Mouse (Mus musculus) right cerebral cortex, adult 18-20 months (tissue): ENCODE measurements around the gene Col23a1.
A peak's percentile ranks its signal among the peaks of the same experiment; 100 is the strongest.

Experiments
- DNase-seq: peaks from one replicate; pipeline ENCODE4 v3.0.0; 2022; ENCODE audit warnings: mixed read lengths

The Col23a1 gene

DNA sequence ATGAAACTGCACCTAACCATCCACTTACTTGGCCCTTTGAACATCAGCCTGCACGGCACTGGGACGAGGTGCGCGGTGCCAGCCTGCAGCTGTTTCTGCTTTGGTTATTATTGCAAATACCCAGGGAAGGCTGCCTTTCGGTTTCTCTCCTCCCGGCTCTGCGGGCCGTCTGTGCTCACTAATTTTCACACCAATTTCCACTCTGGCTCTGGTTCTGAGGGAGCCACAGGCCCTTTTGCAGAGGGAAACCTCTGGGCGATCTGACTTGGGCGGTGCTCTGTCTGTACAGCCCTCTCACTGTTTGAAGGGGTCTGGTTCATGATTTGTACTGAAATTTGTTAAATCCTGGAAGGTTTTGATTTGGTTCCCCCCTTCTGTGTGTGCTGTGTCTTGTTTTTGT, 100.0 kb downstream of the Col23a1 start:
- no peak for DNase-seq

DNA sequence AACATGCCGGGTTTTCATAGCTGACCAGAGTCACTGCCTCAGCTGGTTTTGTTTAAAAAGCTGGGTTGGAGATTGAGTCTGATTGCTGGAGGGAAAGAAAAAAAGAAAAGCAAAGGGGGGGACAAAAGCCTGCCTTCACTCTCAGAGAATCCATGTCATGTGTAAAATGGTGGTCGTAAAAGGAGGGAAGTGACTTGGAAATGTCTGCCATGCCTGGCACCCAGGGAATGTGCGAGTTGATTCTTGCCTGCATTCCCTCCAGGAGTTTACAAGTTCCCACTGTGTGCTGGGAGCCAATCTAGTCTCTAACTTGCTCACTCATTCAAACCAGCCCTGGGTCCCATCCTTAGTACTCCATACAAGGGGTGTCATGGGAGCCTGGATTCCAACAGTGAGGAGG, 100.8 kb downstream of the Col23a1 start:
- DNase-seq: no peak

DNA sequence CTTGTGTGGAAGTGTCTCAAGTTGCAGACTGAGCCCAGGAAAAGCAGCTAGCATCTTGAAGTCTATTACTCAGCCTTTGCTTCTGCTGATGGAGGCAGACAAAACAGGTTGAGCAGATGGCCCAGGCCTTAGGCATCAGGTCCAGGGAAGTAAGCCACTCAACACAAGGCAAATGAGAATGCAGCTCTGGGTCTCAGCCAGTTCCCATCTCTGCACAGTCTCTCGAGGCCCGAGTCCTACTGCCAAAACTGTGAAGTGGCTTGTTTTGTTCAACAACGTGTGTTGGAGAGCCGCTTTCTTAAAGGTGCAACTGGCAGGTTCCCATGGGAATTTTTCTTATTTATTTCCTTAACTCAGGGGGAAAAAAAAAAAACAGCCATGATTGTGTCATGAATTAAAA, 101.8 kb downstream of the Col23a1 start:
- peak; percentile 80 for DNase-seq

DNA sequence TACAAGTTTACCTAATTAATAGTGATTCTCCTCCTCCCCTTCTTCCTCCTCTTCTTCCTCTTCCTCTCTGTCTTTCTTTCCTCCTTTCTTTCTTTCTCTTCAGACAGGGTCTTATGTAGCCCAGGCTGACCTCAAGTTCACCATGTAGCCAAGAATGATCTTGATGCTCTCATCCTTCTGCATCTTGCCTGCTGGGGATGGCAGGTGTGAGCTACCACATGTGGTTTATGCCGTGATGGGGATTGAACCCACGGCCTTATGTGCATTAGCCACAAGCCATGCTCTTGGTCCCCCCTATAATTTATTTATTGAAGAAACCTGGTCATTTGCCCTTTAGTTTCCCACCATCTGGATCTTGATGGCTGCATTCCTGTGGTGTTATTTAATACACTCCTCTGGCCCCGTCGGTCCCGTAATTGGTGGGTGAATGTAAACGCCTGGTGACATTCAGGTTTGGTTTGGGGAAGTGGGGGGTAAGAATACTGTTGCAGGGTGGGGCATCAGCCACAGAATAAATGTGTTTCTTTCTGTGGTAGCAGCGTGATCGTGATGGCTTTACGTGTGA, 104.7 kb downstream of the Col23a1 start:
- no peak for DNase-seq

DNA sequence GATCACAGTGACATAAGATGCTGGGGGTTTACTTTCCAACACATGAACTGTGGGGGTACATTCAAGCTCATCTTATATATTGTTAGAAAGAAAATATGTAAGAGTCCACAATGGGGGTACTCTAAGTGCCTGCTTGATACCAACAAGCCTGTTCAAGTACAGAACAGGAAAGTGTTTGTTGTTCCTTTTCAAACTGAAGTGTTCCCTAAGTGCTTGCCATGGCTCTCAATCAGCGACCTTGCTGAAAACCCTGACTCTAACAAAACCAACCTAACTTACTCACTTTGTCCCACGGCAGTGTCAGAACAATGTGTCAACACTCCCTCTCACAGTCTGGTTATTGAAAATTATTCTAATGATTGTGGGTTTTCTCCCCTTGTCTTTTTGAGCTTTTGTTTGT, 106.7 kb downstream of the Col23a1 start:
- DNase-seq: no peak

DNA sequence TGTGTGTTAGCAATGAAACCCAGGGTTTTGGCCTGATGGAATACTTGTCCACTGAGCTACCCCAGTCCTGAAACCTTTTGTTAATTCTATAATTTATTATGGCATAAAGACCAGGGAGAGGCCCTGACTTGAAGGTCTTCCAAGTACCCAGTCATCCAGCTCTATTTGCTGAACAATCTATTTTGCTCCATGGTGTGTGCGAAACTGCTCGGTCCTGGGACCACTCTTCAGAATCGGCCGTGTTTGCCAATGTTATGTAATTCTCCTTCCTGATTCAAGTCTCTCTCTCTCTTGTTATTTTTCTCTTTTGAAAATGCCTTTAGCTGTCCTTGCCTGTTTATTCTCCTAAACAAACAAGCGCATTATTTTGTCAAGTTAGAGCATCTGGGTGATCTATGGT, 108.4 kb downstream of the Col23a1 start:
- no peak for DNase-seq

DNA sequence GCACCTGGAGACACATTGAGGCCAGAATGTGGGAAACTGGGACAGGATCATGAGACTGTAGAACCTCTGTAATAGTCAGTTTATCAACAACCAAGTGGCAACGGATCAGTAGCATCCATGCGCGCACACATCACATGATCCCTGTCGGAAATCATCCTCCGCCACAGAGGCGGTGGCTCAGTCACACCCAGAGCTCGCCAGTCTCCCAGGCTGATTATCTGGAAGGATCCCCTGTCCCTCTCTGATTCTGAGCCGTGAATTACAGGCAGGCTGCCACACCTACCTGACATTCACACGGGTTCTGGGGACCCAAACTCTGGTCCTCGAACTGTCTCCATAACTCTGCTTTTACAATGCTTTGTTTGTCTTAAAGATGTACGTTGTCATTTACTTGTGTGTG, 110.6 kb downstream of the Col23a1 start:
- no peak for DNase-seq

DNA sequence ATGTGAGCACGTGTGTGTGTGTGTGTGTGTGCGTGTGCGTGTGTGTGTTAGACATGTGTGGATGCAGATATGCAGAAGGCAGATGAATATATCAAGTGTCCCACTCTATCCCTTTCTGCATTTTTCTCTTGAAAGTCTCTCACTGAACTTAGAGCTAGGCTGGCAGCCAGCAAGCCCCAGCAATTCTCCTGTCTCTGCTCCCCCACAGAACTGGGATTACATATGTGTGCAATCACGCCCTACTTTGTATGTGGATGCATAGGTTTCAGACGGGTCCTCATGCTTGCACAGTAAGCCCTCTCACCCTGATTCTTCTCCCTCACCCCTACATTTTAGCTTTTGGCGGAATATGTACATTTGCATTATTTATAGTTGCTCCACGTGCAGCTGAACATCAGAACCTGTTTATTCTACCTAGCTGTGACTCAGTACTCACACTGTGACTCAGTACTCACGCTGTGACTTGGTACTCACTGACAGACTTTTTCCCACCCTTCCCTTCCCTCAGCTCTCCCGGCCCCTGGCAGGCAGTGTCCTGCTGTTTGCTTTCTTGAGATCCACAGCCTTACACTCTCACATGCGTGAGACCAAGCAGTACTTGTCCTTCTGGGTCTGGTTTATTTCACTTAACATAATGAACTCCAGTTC, 111.9 kb downstream of the Col23a1 start:
- DNase-seq: no peak

DNA sequence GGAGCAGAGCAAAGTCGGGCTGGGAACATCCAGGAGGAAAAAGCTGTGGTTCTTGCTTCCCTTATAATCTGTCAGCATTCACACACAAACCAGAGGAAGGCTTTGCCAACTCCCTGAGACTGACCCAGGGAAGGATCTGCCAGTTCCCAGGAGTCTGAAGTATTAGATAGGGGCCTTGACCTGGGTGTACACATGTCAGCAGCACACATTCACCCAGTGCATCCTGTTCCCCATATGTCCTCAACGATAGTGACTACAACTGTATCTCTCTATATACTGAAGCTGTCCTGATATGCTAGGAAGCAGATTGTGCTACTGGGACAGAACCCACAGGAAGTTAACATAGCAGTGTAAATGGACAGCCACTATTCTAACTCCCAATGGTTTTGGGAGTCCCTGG, 114.2 kb downstream of the Col23a1 start:
- DNase-seq: no peak

DNA sequence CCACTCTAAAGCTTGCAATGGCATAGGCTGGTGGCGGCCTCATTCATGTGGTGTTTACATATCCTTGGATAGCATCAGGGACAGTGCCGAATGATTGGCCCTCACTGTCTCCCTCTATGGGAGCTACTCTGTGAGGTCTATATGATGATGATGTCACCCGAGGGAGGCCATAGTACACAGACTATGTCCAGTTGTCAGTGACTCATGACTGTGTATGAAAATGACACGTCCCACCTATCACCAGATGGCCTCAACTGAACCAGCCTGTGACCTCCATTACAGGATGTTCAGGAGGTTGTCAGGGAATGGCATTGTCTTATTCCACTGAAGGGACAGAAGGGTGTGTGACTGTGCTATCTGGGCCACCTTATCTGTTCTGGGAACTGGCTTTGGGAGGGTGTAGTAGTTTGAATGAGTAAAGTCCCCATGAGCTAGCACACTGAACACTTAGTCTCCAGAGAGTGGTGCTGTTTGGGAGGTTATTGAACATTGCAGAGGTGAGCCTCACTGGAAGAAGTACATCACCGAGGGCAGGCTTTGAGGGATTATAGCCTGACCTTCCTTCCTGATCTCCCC, 115.2 kb downstream of the Col23a1 start:
- no peak for DNase-seq

DNA sequence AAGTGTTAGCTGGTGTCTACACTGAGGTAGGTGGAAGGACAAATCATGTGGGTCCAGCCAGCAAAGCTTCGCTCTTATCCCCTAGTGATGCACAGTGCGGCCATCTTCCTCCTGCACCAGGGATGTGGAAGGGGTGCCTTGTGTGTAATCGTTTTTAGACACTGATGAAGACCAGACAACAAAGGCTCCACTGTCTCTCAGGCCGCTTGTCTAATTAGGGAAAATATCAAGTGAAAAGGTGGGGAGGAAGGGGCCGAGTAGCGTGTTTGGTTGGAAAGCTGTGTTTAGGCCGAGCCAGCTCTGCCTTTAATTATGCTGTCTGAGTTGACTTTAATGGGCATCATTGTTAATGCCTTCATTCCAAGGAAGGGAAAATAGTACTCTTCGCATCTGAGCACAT, 116.8 kb downstream of the Col23a1 start:
- DNase-seq: no peak

DNA sequence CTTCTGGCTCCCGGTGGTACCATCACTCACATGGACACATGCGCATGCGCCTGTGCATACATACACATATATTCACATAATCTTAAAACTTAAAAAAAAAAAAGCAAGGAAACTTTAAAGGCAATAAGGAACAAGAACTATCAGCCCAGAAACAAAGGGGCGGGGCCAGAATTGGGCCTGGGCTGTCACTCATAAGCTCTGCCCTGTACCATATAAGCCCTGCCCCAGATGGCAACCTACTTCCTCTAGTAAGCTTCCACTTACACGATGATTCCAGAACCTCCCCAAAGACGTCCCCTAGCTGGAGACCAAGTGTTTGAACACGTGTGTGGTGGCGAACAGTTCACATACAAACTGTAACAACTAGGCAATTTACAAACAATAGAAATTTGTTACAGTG, 117.6 kb downstream of the Col23a1 start:
- no peak for DNase-seq

DNA sequence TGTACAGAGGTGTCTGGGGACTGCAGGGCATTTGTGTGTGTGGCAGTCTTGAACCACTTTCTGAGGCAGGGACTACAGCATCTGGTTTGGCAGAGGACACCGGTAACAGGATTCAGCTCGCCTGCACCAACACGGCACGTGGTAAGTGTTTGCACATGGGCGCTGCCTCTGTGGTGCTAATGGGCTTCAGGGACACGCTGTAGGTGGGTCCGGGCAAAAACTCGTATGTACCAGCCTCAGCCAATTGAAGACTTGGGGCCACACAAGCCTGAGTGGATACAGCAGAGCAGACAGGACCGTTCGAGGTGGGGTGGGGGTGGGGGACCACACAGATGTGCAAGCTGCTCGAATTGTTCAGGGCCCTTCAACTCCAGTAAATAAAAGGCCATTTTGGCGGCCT, 121.1 kb downstream of the Col23a1 start:
- no peak for DNase-seq

DNA sequence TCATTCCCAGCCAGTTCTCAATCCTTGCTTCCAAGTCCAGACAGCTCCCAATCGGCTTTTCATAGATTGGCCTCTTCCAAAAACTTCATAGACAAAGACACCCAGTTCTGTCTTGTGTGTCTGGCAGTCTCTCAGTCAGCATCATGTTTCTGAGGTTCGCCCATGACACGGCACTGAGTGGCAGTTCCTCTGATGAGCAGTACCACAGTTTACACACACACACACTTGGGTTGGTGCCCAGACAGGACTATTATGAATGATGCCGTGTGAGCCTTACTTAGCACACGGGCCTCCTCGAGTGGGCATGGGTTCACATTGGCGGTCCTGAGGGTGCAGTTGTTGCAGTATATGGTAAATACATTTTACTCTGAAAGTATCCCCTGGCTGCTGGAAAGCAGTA, 124.8 kb downstream of the Col23a1 start:
- DNase-seq: no peak

DNA sequence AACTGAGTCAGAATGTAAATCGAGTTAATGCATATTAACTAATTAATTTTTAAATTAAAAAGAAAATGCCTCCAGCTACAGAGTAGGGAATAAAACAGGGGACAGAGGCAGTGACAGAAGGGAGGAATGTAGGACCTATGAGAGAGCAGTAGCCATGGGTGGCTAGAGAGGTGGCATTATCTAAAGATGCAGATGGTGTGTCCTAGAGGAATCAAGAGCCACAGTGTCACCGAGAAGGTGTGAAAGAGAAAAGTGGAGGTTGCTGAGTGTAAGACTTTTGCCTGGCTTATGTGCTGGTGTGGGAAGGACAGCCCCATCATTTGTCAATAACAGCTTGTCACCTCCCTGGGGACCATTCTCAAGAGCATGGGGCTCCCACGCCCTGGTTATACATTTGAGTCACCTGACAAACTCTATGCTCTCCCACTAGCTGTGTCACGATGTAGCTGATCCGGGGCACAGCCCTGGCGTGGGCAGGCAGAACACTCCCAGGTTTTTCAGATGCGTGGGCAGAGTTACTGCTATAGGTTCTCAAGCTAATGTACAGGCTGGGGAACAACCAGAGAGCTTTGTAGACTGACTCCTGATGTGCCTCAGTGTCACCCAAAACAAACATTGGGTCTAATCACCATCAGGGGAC, 125.4 kb downstream of the Col23a1 start:
- DNase-seq: peak; percentile 27

DNA sequence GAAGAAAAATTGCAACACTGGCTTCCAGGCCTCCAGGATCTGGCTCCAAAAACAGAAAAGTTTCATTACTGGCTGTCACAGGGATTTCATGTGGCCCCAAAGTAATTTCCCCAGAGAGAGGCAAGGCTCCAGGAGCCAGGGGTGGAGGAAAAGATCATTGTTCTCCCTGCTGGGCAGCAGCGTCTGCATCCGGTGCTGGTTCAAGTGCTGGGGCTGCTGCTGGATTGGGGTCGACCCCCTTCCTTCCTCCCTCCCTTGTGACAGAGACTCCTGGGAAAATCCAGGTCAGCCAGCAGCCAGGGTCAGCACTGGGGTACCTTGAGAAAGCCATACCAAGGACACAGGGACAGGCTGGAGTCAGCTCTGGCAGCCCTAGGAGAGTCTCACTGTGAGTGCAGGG, 129.1 kb downstream of the Col23a1 start:
- DNase-seq: no peak

DNA sequence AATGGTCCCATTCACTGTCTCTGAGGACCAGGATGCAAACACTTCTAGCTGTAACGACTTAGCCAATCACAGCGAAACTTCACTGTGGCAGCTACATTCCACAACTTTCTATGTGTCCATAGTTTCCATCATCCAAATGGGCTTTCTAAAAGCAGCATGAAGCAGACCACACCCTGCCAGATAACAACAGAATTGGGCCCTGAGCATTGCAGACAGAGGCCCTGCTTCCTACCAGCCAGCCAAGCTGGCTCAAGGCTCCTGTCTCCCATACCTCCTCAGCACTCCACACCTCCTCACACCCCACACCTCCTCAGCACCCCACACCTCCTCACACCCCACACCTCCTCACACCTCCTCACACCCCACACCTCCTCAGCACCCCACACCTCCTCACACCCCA, 132.2 kb downstream of the Col23a1 start:
- DNase-seq: no peak

DNA sequence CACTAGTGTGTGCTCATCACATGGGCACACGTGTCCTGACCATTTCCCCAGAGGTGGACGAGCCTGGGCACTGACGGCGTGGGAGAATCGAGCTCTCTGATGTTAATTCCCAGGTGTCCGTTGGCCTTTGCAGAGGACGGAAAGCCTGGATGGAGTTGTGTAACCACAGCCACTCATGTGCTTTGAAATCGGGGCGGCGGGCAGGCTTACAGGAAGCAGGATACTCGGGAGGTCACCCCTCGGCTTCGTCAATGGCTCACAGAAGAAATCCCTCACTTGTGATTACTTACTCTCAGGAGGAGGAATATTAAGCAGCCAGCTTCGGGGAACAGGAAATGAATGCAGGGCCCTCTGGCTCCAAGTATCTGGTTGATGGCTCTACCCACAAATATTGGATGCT, 133.0 kb downstream of the Col23a1 start:
- no peak for DNase-seq

DNA sequence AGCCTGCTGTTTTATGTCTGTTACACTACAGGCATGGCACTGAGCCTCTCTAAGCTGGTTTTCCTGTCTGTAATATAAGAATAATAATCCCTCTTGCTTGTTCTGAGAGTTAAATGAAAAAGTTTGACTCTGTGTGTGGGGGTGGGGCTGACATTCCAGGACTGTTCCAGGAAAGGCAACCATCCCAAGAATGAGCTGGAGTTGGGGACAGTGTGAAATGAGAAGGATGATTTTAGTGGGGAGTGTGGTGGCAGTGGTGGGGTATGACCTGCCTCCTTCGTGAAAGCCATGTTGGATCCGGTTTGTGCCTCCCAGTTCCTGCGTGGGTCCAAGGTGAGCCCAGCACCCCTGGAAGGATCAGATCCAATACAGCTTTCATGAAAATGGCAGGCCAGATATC, 136.4 kb downstream of the Col23a1 start:
- DNase-seq: no peak

DNA sequence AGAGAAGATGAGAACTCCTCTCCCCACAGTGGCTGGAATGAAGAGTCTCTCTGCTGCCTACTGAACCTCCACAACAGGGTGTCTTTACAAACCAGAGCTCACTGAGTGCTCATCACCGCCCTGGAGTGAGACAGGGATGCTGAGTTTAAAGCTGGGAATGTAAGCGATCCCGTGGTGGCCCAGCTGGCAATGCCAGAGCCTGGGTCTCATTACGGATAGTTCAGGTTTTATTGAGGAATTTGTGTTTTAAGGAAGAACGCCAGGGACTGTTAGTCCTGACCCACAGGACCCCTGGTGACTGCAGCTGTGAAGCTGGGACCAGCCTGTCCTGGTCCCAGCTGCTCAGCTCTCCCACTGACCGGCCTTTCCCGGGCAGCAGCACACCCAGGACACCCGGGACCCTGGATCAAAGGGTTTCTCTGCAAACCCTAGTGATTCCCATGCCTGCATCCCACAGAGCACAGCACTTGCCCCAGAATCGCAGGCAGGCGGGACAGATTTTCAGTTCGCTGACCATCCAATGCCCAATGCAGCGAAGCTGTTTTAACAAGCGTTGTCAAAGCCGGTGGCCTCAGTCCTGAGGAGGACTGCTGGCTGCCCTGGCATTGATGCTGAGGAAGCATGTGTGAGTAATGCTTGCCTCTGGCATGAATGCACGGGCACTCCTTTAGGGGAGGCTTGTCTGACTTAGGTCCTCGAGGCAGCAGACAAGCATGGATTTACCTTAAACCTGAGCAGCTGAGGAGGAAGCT, 139.9 kb downstream of the Col23a1 start:
- no peak for DNase-seq

DNA sequence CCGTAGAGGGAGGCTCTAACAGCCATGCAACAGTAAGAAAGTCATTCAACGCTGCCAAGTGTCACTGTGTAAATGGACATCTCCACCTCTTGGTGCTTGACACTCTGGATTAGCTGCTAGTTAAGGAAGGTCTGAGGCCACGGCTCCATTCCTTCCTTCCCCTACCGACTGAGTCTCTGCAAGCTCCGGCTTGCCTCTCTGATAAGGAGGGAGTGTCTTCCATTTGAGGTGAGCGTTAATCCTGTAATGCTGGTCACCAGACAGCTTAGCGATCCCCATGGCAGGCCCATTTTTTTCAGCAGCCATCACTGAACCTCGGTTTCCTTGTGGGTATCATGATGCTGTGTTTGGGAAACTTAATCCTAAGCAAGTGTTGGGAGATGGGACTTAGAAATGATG, 140.5 kb downstream of the Col23a1 start:
- DNase-seq: no peak

DNA sequence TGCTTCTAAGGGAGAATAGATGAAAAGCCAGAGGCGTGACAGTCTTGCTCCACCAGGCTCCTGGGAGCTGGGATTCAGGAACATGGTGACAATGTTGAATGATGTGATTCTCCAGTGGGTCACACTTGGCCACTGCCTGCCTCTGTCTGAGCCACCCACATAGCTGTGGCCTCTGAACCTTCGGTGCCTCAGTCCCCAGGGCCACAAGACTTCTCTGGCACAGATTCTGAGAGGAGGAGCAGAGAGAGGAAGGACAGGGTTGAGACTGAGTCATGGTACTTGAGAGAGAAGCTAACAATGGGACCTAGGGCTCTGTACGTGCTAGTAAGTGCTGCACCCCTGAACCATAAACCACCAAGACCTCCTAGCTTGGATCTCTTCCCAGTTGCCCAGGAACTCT, 141.6 kb downstream of the Col23a1 start:
- no peak for DNase-seq

DNA sequence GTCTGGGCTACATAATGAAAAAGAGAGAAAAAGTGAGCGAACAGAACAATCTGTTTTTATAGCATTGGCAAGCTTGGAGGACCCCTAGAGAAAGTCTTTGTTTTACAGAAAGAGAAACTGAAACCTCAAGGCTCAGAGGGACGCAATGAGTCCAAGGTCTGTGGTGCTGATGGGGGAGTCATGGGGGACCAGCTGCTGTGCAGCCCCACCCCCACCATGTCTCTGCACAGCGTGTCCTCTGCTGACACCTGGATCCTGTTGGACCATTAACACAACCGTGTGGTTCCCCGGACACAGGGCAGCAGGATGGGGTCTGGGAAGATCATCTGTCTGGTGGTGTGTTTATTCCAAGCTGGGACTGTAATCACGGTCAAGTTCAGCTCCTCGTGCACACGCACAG, 142.2 kb downstream of the Col23a1 start:
- DNase-seq: no peak

DNA sequence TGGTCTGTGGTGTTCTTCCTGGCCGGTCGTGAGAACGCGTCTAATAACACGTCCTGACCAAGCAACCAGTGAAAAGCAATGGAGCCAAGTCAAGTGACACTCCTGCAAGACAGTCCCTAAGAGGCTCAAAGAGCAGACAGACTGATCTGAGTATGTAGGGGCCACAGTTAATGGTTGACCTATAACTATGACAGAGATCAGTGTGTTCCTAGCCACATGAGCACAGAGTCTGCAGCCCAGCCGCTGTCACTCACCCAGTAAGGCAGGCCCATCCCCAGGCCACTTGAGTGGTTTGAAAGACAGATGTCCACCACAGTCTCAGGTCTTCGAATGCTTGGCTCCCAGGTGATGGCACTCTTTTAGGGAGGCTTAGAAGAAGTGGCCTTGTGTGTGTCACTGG, 152.3 kb downstream of the Col23a1 start:
- no peak for DNase-seq
